Mouse (Mus musculus) midbrain, embryonic 14.5 days (tissue): Measurements from ENCODE around the gene Hid1. TPM values are rescaled to one million over a fixed set of nuclear protein-coding genes. Genes with fewer than 3 reads are reported as not detected.

Experiments
- ATAC-seq: fragments of 200-750 bp; cut with Nextera tagmentation; 2 replicates; pipeline ENCODE4 v1.8.0; 2017; ENCODE audit warnings: moderate number of reproducible peaks, moderate library complexity; ENCODE audit not compliant: low FRiP score, low TSS enrichment
- DNase-seq: peaks from one replicate; pipeline ENCODE4 v3.0.0-alpha.2; 2015
- H3K27ac ChIP-seq: fragments of 300-500 bp; sonication (generic); replicated peaks from 2 replicates; pipeline ENCODE4 v1.5.1; 2014; ENCODE audit warnings: mild to moderate bottlenecking, low read depth, low read length, moderate library complexity
- H3K27me3 ChIP-seq: fragments of 300-500 bp; sonication (generic); 2 replicates; pipeline ENCODE4 v1.6.1; 2014; ENCODE audit warnings: low read length, control low read depth, mixed read lengths; ENCODE audit not compliant: control insufficient read depth, insufficient read depth
- H3K36me3 ChIP-seq: fragments of 300-500 bp; sonication (generic); 2 replicates; pipeline ENCODE4 v1.6.1; 2014; ENCODE audit warnings: low read length, control low read depth; ENCODE audit not compliant: control insufficient read depth, insufficient read depth
- H3K4me1 ChIP-seq: fragments of 300-500 bp; sonication (generic); 2 replicates; pipeline ENCODE4 v1.6.1; 2014; ENCODE audit warnings: mild to moderate bottlenecking, antibody characterized with exemption, low read length, control low read depth; ENCODE audit not compliant: control insufficient read depth, insufficient read depth
- H3K4me2 ChIP-seq: fragments of 300-500 bp; sonication (generic); 2 replicates; pipeline ENCODE4 v1.6.1; 2014; ENCODE audit warnings: mild to moderate bottlenecking, low read length, moderate library complexity
- H3K4me3 ChIP-seq: fragments of 300-500 bp; sonication (generic); replicated peaks from 2 replicates; pipeline ENCODE4 v1.5.1; 2014; ENCODE audit warnings: low read depth, low read length
- H3K9ac ChIP-seq: fragments of 300-500 bp; sonication (generic); replicated peaks from 2 replicates; pipeline ENCODE4 v1.6.1; 2014; ENCODE audit warnings: mild to moderate bottlenecking, low read length, moderate library complexity
- H3K9me3 ChIP-seq: fragments of 300-500 bp; sonication (generic); 2 replicates; pipeline ENCODE4 v1.6.1; 2016; ENCODE audit warnings: low read length, control low read depth, mixed read lengths; ENCODE audit not compliant: control insufficient read depth
- WGBS: fragments of 180-500 bp; shearing (Covaris S2); extraction: QIAGEN DNeasy Blood & Tissue Kit; methylation state at CpG from one replicate; pipeline ENCODE4 v1.1.7; 2014; 5-methylcytosine and 5-hydroxymethylcytosine counted together
- polyA plus RNA-seq: library from polyadenylated mRNA; unstranded; fragments of >200 nt; fragmentation: Nextera tagmentation; extraction: Ambion mirVana; gene quantifications from 2 replicates; pipeline ENCODE4 v1.2.1, GENCODE M21; 2014

Hid1 gene
- polyA plus RNA-seq, 1 experiment from 2014 or later = 43.3 TPM

GRCm38 (mm10) chr11:115319704-115320383, 47.7 kb downstream of the Hid1 start:
- Histone ChIP-seq H3K27me3 (peaks cover 91% of the 10 kb centered on the region), H3K9me3 (no peaks in the 10 kb centered on the region), H3K4me3 (no peak overlapping the region), H3K27ac (no peak overlapping the region), H3K36me3 (no peaks in the 10 kb centered on the region), H3K4me1 (0 out of 2 replicates have a peak, but pooled peaks cover 11% of the 10 kb centered on the region), H3K9ac (no peak overlapping the region), H3K4me2 (no peak overlapping the region)
- 4% methylated on average over 18 of the region's 18 CpGs for WGBS
- ATAC-seq = peak; percentile 57; the same call in 1 of the 2 replicates
- peak; percentile 57 for DNase-seq

- WGBS = 4% methylated on average over 63 of the region's 63 CpGs
Observed at GRCm38 (mm10) chr11:115318245-115319027, 49.1 kb downstream of the Hid1 start.

DNA sequence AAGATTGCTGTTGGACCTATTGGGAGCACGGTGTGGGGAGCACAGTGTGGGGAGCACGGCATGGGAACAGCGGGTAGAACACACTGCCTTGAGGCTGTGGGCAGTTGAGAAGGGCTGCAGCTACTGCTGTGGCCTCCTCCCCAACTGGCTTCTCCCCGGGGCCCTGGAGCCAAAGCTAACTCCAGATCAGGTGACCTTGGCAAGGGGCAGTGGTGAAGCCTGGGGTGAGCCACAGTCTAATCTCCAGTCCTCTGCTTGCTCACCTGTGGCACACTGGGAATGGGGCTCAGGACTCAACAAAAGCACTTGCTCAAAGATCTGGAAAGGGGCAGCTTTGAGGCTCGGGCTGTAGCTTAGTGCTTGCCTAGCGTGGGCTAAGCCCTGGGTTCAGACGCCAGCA, 50.4 kb downstream of the Hid1 start:
- Histone ChIP-seq H3K27ac (no peak overlapping the region), H3K9me3 (no peaks in the 10 kb centered on the region), H3K4me1 (0 out of 2 replicates have a peak, but pooled peaks cover 8% of the 10 kb centered on the region), H3K9ac (no peak overlapping the region), H3K27me3 (peaks cover 71% of the 10 kb centered on the region), H3K36me3 (no peaks in the 10 kb centered on the region), H3K4me3 (no peak overlapping the region), H3K4me2 (no peak overlapping the region)
- ATAC-seq (no peak), DNase-seq (no peak)
- 63% methylated on average over 7 of the region's 7 CpGs for WGBS

More at GRCm38 (mm10) chr11:115318245-115319027, 49.1 kb downstream of the Hid1 start:
- Histone ChIP-seq H3K36me3 (no peaks in the 10 kb centered on the region), H3K4me3 (0 out of 2 replicates have a peak overlapping the region, but pooled peaks have one; percentile 2), H3K27me3 (peaks cover 84% of the 10 kb centered on the region), H3K27ac (no peak overlapping the region), H3K9ac (no peak overlapping the region), H3K9me3 (no peaks in the 10 kb centered on the region), H3K4me1 (0 out of 2 replicates have a peak, but pooled peaks cover 10% of the 10 kb centered on the region), H3K4me2 (peak overlapping the region; percentile 35)
- DNase-seq = peak; percentile 64
- no peak for ATAC-seq

DNA sequence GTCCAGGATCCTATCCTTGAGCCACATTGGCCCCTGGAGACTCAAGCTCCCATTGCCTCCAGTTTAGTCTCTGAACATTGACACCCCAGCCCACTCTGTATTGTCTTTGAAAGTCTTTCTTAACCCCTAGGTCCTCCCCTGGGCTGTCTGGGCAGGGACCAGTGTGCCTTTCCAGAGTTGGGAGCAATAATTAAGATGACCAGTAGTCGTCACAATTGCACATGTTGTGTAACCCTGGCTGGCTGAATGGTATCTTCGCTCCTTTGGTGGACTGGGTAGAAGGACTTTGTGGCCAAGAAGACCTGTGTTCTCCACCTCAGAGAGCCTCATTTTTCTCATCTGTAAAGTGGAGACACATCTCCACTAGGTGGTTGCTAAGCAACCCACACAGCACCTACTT, 53.3 kb downstream of the Hid1 start:
- Histone ChIP-seq H3K4me2 (no peak overlapping the region), H3K27ac (no peak overlapping the region), H3K9me3 (no peaks in the 10 kb centered on the region), H3K36me3 (no peaks in the 10 kb centered on the region), H3K27me3 (peaks cover 44% of the 10 kb centered on the region), H3K4me3 (no peak overlapping the region), H3K9ac (no peak overlapping the region), H3K4me1 (0 out of 2 replicates have a peak, but pooled peaks cover 2% of the 10 kb centered on the region)
- 45% methylated on average over 2 of the region's 2 CpGs for WGBS
- no peak for DNase-seq
- ATAC-seq = no peak

DNA sequence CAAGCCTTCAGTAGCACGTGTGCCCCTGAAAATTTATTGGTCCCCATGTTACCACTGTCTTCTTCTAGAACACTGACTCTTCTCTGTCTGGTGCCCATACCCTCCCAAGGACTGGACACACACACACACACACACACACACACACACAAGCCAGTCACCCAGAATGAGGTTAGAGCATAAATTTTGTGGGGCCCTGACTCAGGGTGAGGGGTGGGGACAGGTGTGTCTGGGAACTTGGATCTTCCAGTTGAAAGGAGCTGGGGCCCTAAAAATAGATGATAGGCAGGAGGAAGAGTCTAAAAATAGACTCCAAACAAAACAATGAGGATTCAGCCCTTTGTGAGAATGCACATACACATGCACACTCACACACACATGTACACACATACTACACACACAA, 58.8 kb downstream of the Hid1 start:
- no peaks in the 10 kb centered on the region for H3K9me3 ChIP-seq
- WGBS = 79% methylated on average over 1 of the region's 1 CpGs
- no peak overlapping the region for H3K9ac ChIP-seq

GRCm38 (mm10) chr11:115306863-115307262, 60.7 kb downstream of the Hid1 start, which contains the start of gene Otop2:
Otop2 (plus strand) TSS chr11:115307163.
- 10% methylated on average over 8 of the region's 8 CpGs for WGBS
- ATAC-seq (no peak), DNase-seq (no peak)
- no peak within 1 kb of the TSS for H3K9ac ChIP-seq
- no peak within 1 kb of the TSS for H3K27ac ChIP-seq
- H3K27me3 ChIP-seq = no peaks in the 10 kb centered on the region
- H3K4me2 ChIP-seq = no peak within 1 kb of the TSS
- no peaks in the 10 kb centered on the region for H3K9me3 ChIP-seq
- no peaks in the 10 kb centered on the region for H3K36me3 ChIP-seq
- H3K4me1 ChIP-seq = 0 out of 2 replicates have a peak, but pooled peaks cover 4% of the 10 kb centered on the region
- H3K4me3 ChIP-seq = no peak within 1 kb of the TSS

More for the DNA sequence above, 58.8 kb downstream of the Hid1 start:
- Histone ChIP-seq H3K4me1 (0 out of 2 replicates have a peak, but pooled peaks cover 4% of the 10 kb centered on the region), H3K36me3 (no peaks in the 10 kb centered on the region), H3K4me2 (no peak overlapping the region), H3K27ac (no peak overlapping the region), H3K27me3 (no peaks in the 10 kb centered on the region), H3K4me3 (no peak overlapping the region)
- ATAC-seq = no peak
- DNase-seq = no peak

DNA sequence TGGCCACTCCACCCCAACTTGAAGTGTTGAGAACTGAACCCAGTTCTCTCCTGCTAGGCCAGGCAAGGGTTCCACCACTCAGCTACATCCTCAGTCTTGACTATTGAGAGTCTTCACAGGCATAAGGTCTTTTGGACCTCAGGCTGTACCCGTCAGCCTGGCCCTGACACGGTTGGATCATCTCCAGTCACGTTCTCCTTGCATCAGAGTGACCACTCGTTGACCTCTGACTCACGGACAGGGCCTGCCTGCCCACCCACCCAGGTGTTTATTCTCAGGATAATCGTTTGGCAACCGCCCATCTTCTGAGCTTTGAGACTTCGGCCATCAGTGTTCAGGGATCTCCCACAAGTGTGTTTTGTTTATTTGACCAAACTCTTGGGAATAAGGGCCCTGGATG, 64.4 kb downstream of the Hid1 start:
- H3K9ac ChIP-seq = no peak overlapping the region

GRCm38 (mm10) chr11:115301351-115301750, 66.2 kb downstream of the Hid1 start:
- Histone ChIP-seq H3K27ac (no peak overlapping the region), H3K9ac (no peak overlapping the region), H3K9me3 (no peaks in the 10 kb centered on the region), H3K4me3 (no peak overlapping the region), H3K36me3 (no peaks in the 10 kb centered on the region), H3K27me3 (no peaks in the 10 kb centered on the region; the same call in 1 of the 2 replicates), H3K4me1 (0 out of 2 replicates have a peak, but pooled peaks cover 8% of the 10 kb centered on the region), H3K4me2 (no peak overlapping the region)
- ATAC-seq = no peak
- no peak for DNase-seq
- WGBS = 84% methylated on average over 2 of the region's 2 CpGs

More for the DNA sequence above, 64.4 kb downstream of the Hid1 start:
- Histone ChIP-seq H3K36me3 (no peaks in the 10 kb centered on the region), H3K27me3 (no peaks in the 10 kb centered on the region), H3K9me3 (no peaks in the 10 kb centered on the region), H3K4me3 (no peak overlapping the region), H3K4me2 (no peak overlapping the region), H3K4me1 (0 out of 2 replicates have a peak, but pooled peaks cover 4% of the 10 kb centered on the region), H3K27ac (no peak overlapping the region)
- no peak for DNase-seq
- 77% methylated on average over 8 of the region's 8 CpGs for WGBS
- no peak for ATAC-seq
